Mouse (Mus musculus): ENCODE results near the gene Acot1.

- TF ChIP-seq POLR2A (IDR thresholded peaks at IDR 0.05; ENCODE audit: low read depth, low read length) (no peak), CTCF (IDR thresholded peaks at IDR 0.05; ENCODE audit: extremely low read depth, insufficient read length, insufficient replicate concordance, low read depth, low read length) (no peak)
Observed at GRCm38 (mm10) chr12:84000418-84000817, 8.9 kb upstream of the Acot1 start.
